Mouse (Mus musculus): ENCODE measurements around the gene Mfap1b.
"Not testable (repeated sequence)": the region's sequence is repeated elsewhere in the genome, so short reads cannot be mapped to it uniquely, and the experiment has no call there.

Mfap1b gene

GRCm38 (mm10) chr2:121468982-121469381, 4.9 kb downstream of the Mfap1b start:
- not testable (repeated sequence) for DNase-seq

GRCm38 (mm10) chr2:121460071-121460470, 13.8 kb downstream of the Mfap1b start:
- no peak for DNase-seq

GRCm38 (mm10) chr2:121456692-121457642, 16.9 kb downstream of the Mfap1b start, which contains the start of gene Serinc4:
Serinc4 (minus strand) TSS chr2:121456781.
- DNase-seq: peak; percentile 75 to 77

GRCm38 (mm10) chr2:121455534-121455933, 18.3 kb downstream of the Mfap1b start:
- DNase-seq: no peak

- no peak for DNase-seq
Measured at GRCm38 (mm10) chr2:121453917-121454316, 19.9 kb downstream of the Mfap1b start.

- DNase-seq: no peak
Measured at GRCm38 (mm10) chr2:121452990-121453389, 20.9 kb downstream of the Mfap1b start, which contains the start of gene Hypk. Hypk (plus strand) TSS chr2:121453290.

GRCm38 (mm10) chr2:121452361-121452760, 21.5 kb downstream of the Mfap1b start:
- no peak for DNase-seq

GRCm38 (mm10) chr2:121450093-121450492, 23.8 kb downstream of the Mfap1b start:
- DNase-seq: no peak

- no peak for DNase-seq
Measured at GRCm38 (mm10) chr2:121449545-121450011, 24.3 kb downstream of the Mfap1b start.

GRCm38 (mm10) chr2:121448739-121449535, 24.9 kb downstream of the Mfap1b start, which contains the start of gene Serf2:
Serf2 (plus strand) TSS chr2:121449195.
- DNase-seq: peak; percentile 95 to 99

- peak in 1 of 2 experiments; percentile 16 for DNase-seq
Measured at GRCm38 (mm10) chr2:121448136-121448535, 25.7 kb downstream of the Mfap1b start.

- no peak for DNase-seq
Measured at GRCm38 (mm10) chr2:121447006-121447405, 26.9 kb downstream of the Mfap1b start.

- DNase-seq: no peak
Measured at GRCm38 (mm10) chr2:121446506-121446905, 27.4 kb downstream of the Mfap1b start.

- DNase-seq: no peak
Measured at GRCm38 (mm10) chr2:121445117-121445516, 28.8 kb downstream of the Mfap1b start.

GRCm38 (mm10) chr2:121444178-121444577, 29.7 kb downstream of the Mfap1b start, which contains the start of gene Ell3:
Ell3 (minus strand) TSS chr2:121444278.
- no peak for DNase-seq

- DNase-seq: no peak
Measured at GRCm38 (mm10) chr2:121443068-121443349, 30.9 kb downstream of the Mfap1b start.

- peak; percentile 53 to 60 for DNase-seq
Measured at GRCm38 (mm10) chr2:121442259-121443067, 31.4 kb downstream of the Mfap1b start.

- no peak for DNase-seq
Measured at GRCm38 (mm10) chr2:121441800-121442199, 32.1 kb downstream of the Mfap1b start.

GRCm38 (mm10) chr2:121440834-121441605, 32.8 kb downstream of the Mfap1b start:
- DNase-seq: no peak

- no peak for DNase-seq
Measured at GRCm38 (mm10) chr2:121439746-121440145, 34.1 kb downstream of the Mfap1b start.

- DNase-seq: no peak
Measured at GRCm38 (mm10) chr2:121434854-121435253, 39.0 kb downstream of the Mfap1b start.

- no peak for DNase-seq
Measured at GRCm38 (mm10) chr2:121425890-121426289, 48.0 kb downstream of the Mfap1b start.

Measured in cerebellum, postnatal 36 days (tissue).